ENCODE assay signal across 8 mouse cellular contexts in the genomic region with DNA sequence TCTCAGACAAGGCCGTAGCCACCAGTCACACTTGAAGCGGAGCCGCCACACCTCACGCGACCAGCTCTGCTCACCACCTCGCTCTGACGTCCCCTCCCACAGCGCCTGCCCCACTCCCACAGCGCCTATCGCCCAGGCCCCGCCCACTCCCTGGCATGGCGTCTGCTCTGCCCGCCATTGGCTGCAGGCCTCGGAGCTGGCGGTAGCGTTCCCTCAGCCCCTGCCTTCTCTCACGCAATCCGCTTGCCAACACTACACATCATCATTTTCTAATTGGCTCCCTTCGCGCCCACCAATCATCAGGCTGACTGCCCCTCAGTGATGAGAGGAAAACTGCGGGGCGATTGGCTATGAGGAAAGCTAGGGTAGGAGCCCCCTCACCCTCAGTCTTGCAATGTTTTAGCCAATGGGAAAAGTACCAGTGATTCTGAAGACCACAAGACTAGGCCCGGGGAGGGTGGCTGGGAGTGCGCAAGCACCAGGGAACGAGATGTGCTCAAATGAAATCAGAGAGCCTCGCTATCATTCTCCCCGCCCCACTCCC. TPM values are rescaled to one million over a fixed set of nuclear protein-coding genes. Genes with fewer than 3 reads are reported as not detected.
DNase-seq lines count a peak whose midpoint lies in the region; ATAC-seq and TF ChIP-seq lines count a peak whose summit lies in the region.

Tspyl2 (minus strand) TSS at position 68 of the 544 bp plus-strand sequence.

- H3K4me2 ChIP-seq in heart, embryonic 15.5 days, result peak within 1 kb of the TSS; percentile 62
- H3K4me2 ChIP-seq in liver, embryonic 14.5 days (ENCODE audit: low read depth), result peak within 1 kb of the TSS; percentile 77
- peak within 1 kb of the TSS; percentile 51 for H3K4me2 ChIP-seq in neural tube, embryonic 11.5 days (ENCODE audit: low read depth)
- peak within 1 kb of the TSS; percentile 56 for H3K4me2 ChIP-seq in stomach, postnatal 0 days (replicated peaks; ENCODE audit: low read depth)

- TF ChIP-seq EP300 in liver, embryonic 14.5 days (IDR thresholded peaks at IDR 0.05; ENCODE audit: low read depth), result no peak
- peak; percentile 73 for TF ChIP-seq EP300 in stomach, postnatal 0 days (optimal IDR thresholded peaks at IDR 0.05)

- no peaks in the 10 kb centered on the region for H3K9me3 ChIP-seq in forebrain, embryonic 10.5 days
- H3K9me3 ChIP-seq in heart, embryonic 15.5 days (replicated peaks), result no peaks in the 10 kb centered on the region
- H3K9me3 ChIP-seq in liver, embryonic 14.5 days (ENCODE audit: control insufficient read depth, low read length), result no peaks in the 10 kb centered on the region
- H3K9me3 ChIP-seq in neural tube, embryonic 11.5 days (ENCODE audit: control insufficient read depth, low read length), result no peaks in the 10 kb centered on the region
- no peaks in the 10 kb centered on the region for H3K9me3 ChIP-seq in stomach, postnatal 0 days (ENCODE audit: control insufficient read depth, low read length)

- H3K27ac ChIP-seq in forebrain, embryonic 10.5 days, result peak within 1 kb of the TSS; percentile 92
- peak within 1 kb of the TSS; percentile 86 for H3K27ac ChIP-seq in heart, embryonic 15.5 days
- no peak within 1 kb of the TSS for H3K27ac ChIP-seq in liver, embryonic 14.5 days
- H3K27ac ChIP-seq in neural tube, embryonic 11.5 days (ENCODE audit: low read depth, low read length), result peak within 1 kb of the TSS; percentile 70
- H3K27ac ChIP-seq in stomach, postnatal 0 days (replicated peaks), result peak within 1 kb of the TSS; percentile 87

- no peak for TF ChIP-seq CTCF in liver, embryonic 14.5 days (IDR thresholded peaks at IDR 0.05; ENCODE audit: low read depth)
- TF ChIP-seq CTCF in stomach, postnatal 0 days (IDR thresholded peaks at IDR 0.05; ENCODE audit: low read depth), result peak; percentile 9; the same call in 1 of the 2 replicates

- peaks cover 100% of the 10 kb centered on the region for H3K27me3 ChIP-seq in forebrain, embryonic 10.5 days (ENCODE audit: poor library complexity, severe bottlenecking)
- H3K27me3 ChIP-seq in heart, embryonic 15.5 days, result peaks cover 41% of the 10 kb centered on the region
- no peaks in the 10 kb centered on the region; the same call in 1 of the 2 replicates for H3K27me3 ChIP-seq in liver, embryonic 14.5 days (ENCODE audit: control insufficient read depth, insufficient read depth, low read length)
- H3K27me3 ChIP-seq in neural tube, embryonic 11.5 days (ENCODE audit: control insufficient read depth, insufficient read depth, low read length), result peaks cover 47% of the 10 kb centered on the region
- no peaks in the 10 kb centered on the region; the same call in 1 of the 2 replicates for H3K27me3 ChIP-seq in stomach, postnatal 0 days (ENCODE audit: control insufficient read depth, insufficient read depth, low read length)

- 15% methylated on average over 27 of the region's 27 CpGs for WGBS in forebrain, embryonic 10.5 days
- WGBS in heart, embryonic 15.5 days, result 10% methylated on average over 27 of the region's 27 CpGs
- WGBS in liver, embryonic 14.5 days (ENCODE audit: insufficient replicate concordance), result 8% methylated on average over 17 of the region's 27 CpGs
- WGBS in neural tube, embryonic 11.5 days, result 7% methylated on average over 24 of the region's 27 CpGs
- 13% methylated on average over 23 of the region's 27 CpGs for WGBS in stomach, postnatal 0 days

- DNase-seq in c-Kit-negative CD71-positive TER-119-positive erythroid progenitor cells, embryonic 14.5 days (ENCODE audit: low read depth, low spot score), result peak; percentile 55
- peak; percentile 87 for DNase-seq in forebrain, embryonic 10.5 days (ENCODE audit: extremely low spot score, low spot score)
- DNase-seq in kidney, postnatal 25 days, result peak; percentile 91 to 97
- peak; percentile 72 to 76 (median 73) for DNase-seq in liver, embryonic 14.5 days (ENCODE audit: low read depth in 3 of 3, low spot score in 3 of 3)
- DNase-seq in neural tube, embryonic 11.5 days (ENCODE audit: low spot score), result peak; percentile 92
- DNase-seq in stomach, postnatal 0 days (ENCODE audit: low spot score), result peak; percentile 93

- ATAC-seq in CD4-positive, CD25-positive, alpha-beta regulatory T cell, adult 4 months, result peak; percentile 89
- ATAC-seq in heart, embryonic 15.5 days (replicated peaks; ENCODE audit: insufficient number of reproducible peaks, insufficient read depth, low FRiP score, low read depth), result peak; percentile 98
- ATAC-seq in liver, embryonic 14.5 days (ENCODE audit: insufficient read depth), result peak; percentile 98
- peak; percentile 98 for ATAC-seq in neural tube, embryonic 11.5 days (ENCODE audit: insufficient read depth, low FRiP score, low TSS enrichment)
- peak; percentile 98 for ATAC-seq in stomach, postnatal 0 days (ENCODE audit: low FRiP score, low TSS enrichment)

- H3K4me3 ChIP-seq in forebrain, embryonic 10.5 days, result peak within 1 kb of the TSS; percentile 70
- H3K4me3 ChIP-seq in heart, embryonic 15.5 days, result peak within 1 kb of the TSS; percentile 69
- H3K4me3 ChIP-seq in liver, embryonic 14.5 days (ENCODE audit: insufficient read depth in 1 of 2, low read depth in 2 of 2, low read length in 2 of 2), result peak within 1 kb of the TSS; percentile 49 to 62
- H3K4me3 ChIP-seq in neural tube, embryonic 11.5 days (ENCODE audit: low read depth, low read length), result peak within 1 kb of the TSS; percentile 59
- H3K4me3 ChIP-seq in stomach, postnatal 0 days (ENCODE audit: low read depth, low read length), result peak within 1 kb of the TSS; percentile 60

- H3K4me1 ChIP-seq in forebrain, embryonic 10.5 days, result peaks cover 18% of the 10 kb centered on the region
- H3K4me1 ChIP-seq in heart, embryonic 15.5 days (replicated peaks), result peaks cover 8% of the 10 kb centered on the region; the same call in 1 of the 2 replicates
- peaks cover 0 to 3% of the 10 kb centered on the region in 2 experiments; a peak in 1 of 4 replicates for H3K4me1 ChIP-seq in liver, embryonic 14.5 days (replicated peaks; ENCODE audit: control insufficient read depth in 2 of 2, insufficient read depth in 2 of 2, low read length in 1 of 2)
- H3K4me1 ChIP-seq in neural tube, embryonic 11.5 days (ENCODE audit: control insufficient read depth, insufficient read depth, low read length), result no peaks in the 10 kb centered on the region; the same call in 1 of the 2 replicates
- H3K4me1 ChIP-seq in stomach, postnatal 0 days (replicated peaks; ENCODE audit: control insufficient read depth, insufficient read depth), result no peaks in the 10 kb centered on the region

- peak within 1 kb of the TSS; percentile 75 for H3K9ac ChIP-seq in heart, embryonic 15.5 days
- peak within 1 kb of the TSS; percentile 36 for H3K9ac ChIP-seq in liver, embryonic 14.5 days (replicated peaks)
- H3K9ac ChIP-seq in neural tube, embryonic 11.5 days (ENCODE audit: low read length), result peak within 1 kb of the TSS; percentile 71
- H3K9ac ChIP-seq in stomach, postnatal 0 days (ENCODE audit: low read length), result peak within 1 kb of the TSS; percentile 79

- H3K36me3 ChIP-seq in forebrain, embryonic 10.5 days (replicated peaks), result peaks cover 46% of the 10 kb centered on the region
- 0 out of 2 replicates have a peak, but pooled peaks cover 5% of the 10 kb centered on the region for H3K36me3 ChIP-seq in heart, embryonic 15.5 days
- H3K36me3 ChIP-seq in liver, embryonic 14.5 days (replicated peaks; ENCODE audit: control insufficient read depth, insufficient read depth, low read depth), result no peaks in the 10 kb centered on the region
- no peaks in the 10 kb centered on the region for H3K36me3 ChIP-seq in neural tube, embryonic 11.5 days (ENCODE audit: control insufficient read depth, insufficient read depth, low read length)
- H3K36me3 ChIP-seq in stomach, postnatal 0 days (ENCODE audit: control insufficient read depth, insufficient read depth, low read length), result no peaks in the 10 kb centered on the region

RNA-seq across cellular contexts. Expression of gene Tspyl2, which starts in this region (rescaled TPM):
- 10 to 100 TPM; 11.9 to 16.1 TPM for polyA plus RNA-seq in CD4-positive, CD25-positive, alpha-beta regulatory T cell, adult 4 months (2017; shearing (Covaris generic))
- polyA plus RNA-seq in forebrain, embryonic 10.5 days (2016; fragmentation: Nextera tagmentation; extraction: Ambion mirVana), result 29.8 and 31.7 TPM in 2 replicates
- 15.6 and 18.3 TPM in 2 replicates for polyA plus RNA-seq in heart, embryonic 15.5 days (2015; fragmentation: Nextera tagmentation; extraction: Ambion mirVana)
- polyA plus RNA-seq in liver, embryonic 14.5 days (2012; rRNA removed), result 6.4 and 10.6 TPM in 2 replicates
- polyA plus RNA-seq in liver, embryonic 14.5 days (2014; fragmentation: Nextera tagmentation; extraction: Ambion mirVana), result 3.1 and 4.1 TPM in 2 replicates
- 32.3 and 34.4 TPM in 2 replicates for polyA plus RNA-seq in neural tube, embryonic 11.5 days (2014; fragmentation: Nextera tagmentation; extraction: Ambion mirVana)
- polyA plus RNA-seq in stomach, postnatal 0 days (2015; fragmentation: Nextera tagmentation; extraction: Ambion mirVana), result 12.3 and 12.9 TPM in 2 replicates
